Mouse (Mus musculus) hematopoietic stem cell, adult 5-6 weeks (primary cell): Measurements from ENCODE around the gene Gorasp1. TPM values are rescaled to one million over a fixed set of nuclear protein-coding genes. Genes with fewer than 3 reads are reported as not detected.

Experiments
- ATAC-seq, 2 experiments: fragments of 125-278 bp in 1 of 2; replicated peaks in 1 of 2; 2 replicates each; pipeline ENCODE4 v1.8.0; 2016 to 2017; ENCODE audit warnings: inconsistent platforms in 2 of 2, mild to moderate bottlenecking in 2 of 2, moderate number of reproducible peaks in 2 of 2, low read depth in 1 of 2, moderate TSS enrichment in 1 of 2; ENCODE audit not compliant: low FRiP score in 2 of 2, poor library complexity in 2 of 2, severe bottlenecking in 2 of 2, insufficient read depth in 1 of 2, low TSS enrichment in 1 of 2
- total RNA-seq: library from RNA; stranded (forward); fragments of 172-1452, 232-1000 nt; gene quantifications from 2 replicates; pipeline ENCODE4 v1.2.3, GENCODE M21; 2017

Gene Gorasp1
- total RNA-seq, 1 experiment from 2014 or later, result 4.7 TPM

- peak in 1 of 2 experiments; percentile 48; a peak in 1 of 4 replicates for ATAC-seq
Measured at GRCm38 (mm10) chr9:119945173-119945900, 8.0 kb upstream of the Gorasp1 start.

GRCm38 (mm10) chr9:119943326-119943725, 6.0 kb upstream of the Gorasp1 start:
- peak; percentile 28 to 41; a peak in 1 of 4 replicates for ATAC-seq

GRCm38 (mm10) chr9:119941861-119942260, 4.5 kb upstream of the Gorasp1 start:
- ATAC-seq, result no peak

GRCm38 (mm10) chr9:119941407-119941806, 4.0 kb upstream of the Gorasp1 start:
- no peak for ATAC-seq

GRCm38 (mm10) chr9:119939646-119940045, 2.3 kb upstream of the Gorasp1 start:
- ATAC-seq, result no peak

- ATAC-seq, result peak in 1 of 2 experiments; percentile 7; a peak in 1 of 4 replicates
Measured at GRCm38 (mm10) chr9:119938496-119938895, 1.1 kb upstream of the Gorasp1 start.

- no peak for ATAC-seq
Measured at GRCm38 (mm10) chr9:119933675-119934074, 3.7 kb downstream of the Gorasp1 start.

- no peak for ATAC-seq
Measured at GRCm38 (mm10) chr9:119932358-119932757, 5.0 kb downstream of the Gorasp1 start.

- no peak for ATAC-seq
Measured at GRCm38 (mm10) chr9:119926497-119926896, 10.9 kb downstream of the Gorasp1 start.

GRCm38 (mm10) chr9:119925729-119926128, 11.6 kb downstream of the Gorasp1 start:
- ATAC-seq, result no peak

- ATAC-seq, result peak; percentile 69 to 84
Measured at GRCm38 (mm10) chr9:119925120-119925657, 12.2 kb downstream of the Gorasp1 start.

- ATAC-seq, result no peak
Measured at GRCm38 (mm10) chr9:119923462-119923861, 13.9 kb downstream of the Gorasp1 start.

- ATAC-seq, result no peak
Measured at GRCm38 (mm10) chr9:119919858-119920257, 17.5 kb downstream of the Gorasp1 start.

GRCm38 (mm10) chr9:119913087-119913838, 24.1 kb downstream of the Gorasp1 start:
- no peak for ATAC-seq

GRCm38 (mm10) chr9:119909931-119910330, 27.4 kb downstream of the Gorasp1 start:
- no peak for ATAC-seq

GRCm38 (mm10) chr9:119908708-119909107, 28.7 kb downstream of the Gorasp1 start:
- ATAC-seq, result no peak

- no peak for ATAC-seq
Measured at GRCm38 (mm10) chr9:119902410-119903151, 34.8 kb downstream of the Gorasp1 start.

- no peak for ATAC-seq
Measured at GRCm38 (mm10) chr9:119899446-119899845, 37.9 kb downstream of the Gorasp1 start.
